Mouse (Mus musculus): ENCODE data around the gene Slc27a5. TPM values are rescaled to one million over a fixed set of nuclear protein-coding genes. Genes with fewer than 3 reads are reported as not detected.
A peak's percentile ranks its signal among the peaks of the same experiment; 100 is the strongest.

Slc27a5 gene
- polyA plus RNA-seq, 2 experiments: 0.26 TPM; not detected in 1

GRCm38 (mm10) chr7:12977682-12978389 is 20.2 kb downstream of the Slc27a5 start, which contains the start of gene Zfp446:
Gene Zfp446 (plus strand): TSS chr7:12977848.
- WGBS: 0% methylated on average over 47 of the region's 49 CpGs
- ATAC-seq (ENCODE audit: low FRiP score, low read depth): peak; percentile 97
- H3K4me3 ChIP-seq (replicated peaks; ENCODE audit: low read length): peak within 1 kb of the TSS; percentile 60

DNA sequence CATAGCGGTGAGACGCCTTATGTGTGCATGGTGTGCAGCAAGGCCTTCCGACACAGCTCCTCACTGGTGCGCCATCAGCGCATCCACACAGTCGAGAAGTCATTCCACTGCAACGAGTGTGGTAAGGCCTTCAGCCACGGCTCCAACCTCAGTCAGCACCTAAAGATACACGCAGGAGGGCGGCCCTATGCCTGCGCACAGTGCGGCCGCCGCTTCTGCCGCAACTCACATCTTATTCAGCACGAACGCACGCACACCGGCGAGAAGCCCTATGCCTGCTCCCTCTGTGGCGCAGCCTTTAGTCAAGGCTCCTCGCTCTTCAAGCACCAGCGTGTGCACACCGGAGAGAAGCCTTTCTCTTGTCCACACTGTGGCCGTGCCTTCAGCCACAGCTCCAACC is 27.1 kb downstream of the Slc27a5 start:
- Histone ChIP-seq H3K4me1 (ENCODE audit: control insufficient read depth, insufficient read depth, low read length) (peaks cover 6% of the 10 kb centered on the region), H3K9me3 (ENCODE audit: control insufficient read depth, low read length) (no peaks in the 10 kb centered on the region), H3K36me3 (ENCODE audit: control insufficient read depth, insufficient read depth, low read length) (peaks cover 46% of the 10 kb centered on the region), H3K4me3 (replicated peaks; ENCODE audit: low read length) (no peak overlapping the region), H3K27me3 (ENCODE audit: control insufficient read depth, insufficient read depth, low read length) (no peaks in the 10 kb centered on the region), H3K4me2 (replicated peaks; ENCODE audit: low read depth, low read length, severe bottlenecking) (no peak overlapping the region), H3K9ac (ENCODE audit: low read depth, low read length, severe bottlenecking) (no peak overlapping the region), H3K27ac (replicated peaks; ENCODE audit: low read depth, low read length) (no peak overlapping the region)
- DNase-seq (ENCODE audit: low spot score): no peak
- ATAC-seq (ENCODE audit: low FRiP score, low read depth): no peak
- TF ChIP-seq POLR2A (IDR thresholded peaks at IDR 0.05; ENCODE audit: borderline replicate concordance, extremely low read depth, insufficient read depth, insufficient read length): no peak
- WGBS: 96% methylated on average over 25 of the region's 25 CpGs

More at GRCm38 (mm10) chr7:12977682-12978389, 20.2 kb downstream of the Slc27a5 start, which contains the start of gene Zfp446:
- TF ChIP-seq POLR2A (IDR thresholded peaks at IDR 0.05; ENCODE audit: borderline replicate concordance, extremely low read depth, insufficient read depth, insufficient read length): peak; percentile 57; the same call in 1 of the 2 replicates
- Histone ChIP-seq H3K27me3 (ENCODE audit: control insufficient read depth, insufficient read depth, low read length) (no peaks in the 10 kb centered on the region), H3K4me2 (replicated peaks; ENCODE audit: low read depth, low read length, severe bottlenecking) (peak within 1 kb of the TSS; percentile 64), H3K36me3 (ENCODE audit: control insufficient read depth, insufficient read depth, low read length) (peaks cover 9% of the 10 kb centered on the region; the same call in 1 of the 2 replicates), H3K9ac (ENCODE audit: low read depth, low read length, severe bottlenecking) (peak within 1 kb of the TSS; percentile 59), H3K27ac (replicated peaks; ENCODE audit: low read depth, low read length) (peak within 1 kb of the TSS; percentile 95), H3K4me1 (ENCODE audit: control insufficient read depth, insufficient read depth, low read length) (peaks cover 7% of the 10 kb centered on the region), H3K9me3 (ENCODE audit: control insufficient read depth, low read length) (no peaks in the 10 kb centered on the region)
- DNase-seq (ENCODE audit: low spot score): peak; percentile 99

- H3K27ac ChIP-seq (replicated peaks; ENCODE audit: low read depth, low read length): peak overlapping the region; percentile 91
- H3K9ac ChIP-seq (ENCODE audit: low read depth, low read length, severe bottlenecking): peak overlapping the region; percentile 88
- H3K9me3 ChIP-seq (ENCODE audit: control insufficient read depth, low read length): no peaks in the 10 kb centered on the region
- no peak for TF ChIP-seq POLR2A (IDR thresholded peaks at IDR 0.05; ENCODE audit: borderline replicate concordance, extremely low read depth, insufficient read depth, insufficient read length)
- H3K36me3 ChIP-seq (ENCODE audit: control insufficient read depth, insufficient read depth, low read length): peaks cover 28% of the 10 kb centered on the region
- under 1% methylated on average over 29 of the region's 29 CpGs for WGBS
- peak; percentile 18 for DNase-seq (ENCODE audit: low spot score)
- H3K27me3 ChIP-seq (ENCODE audit: control insufficient read depth, insufficient read depth, low read length): no peaks in the 10 kb centered on the region
- peaks cover 10% of the 10 kb centered on the region for H3K4me1 ChIP-seq (ENCODE audit: control insufficient read depth, insufficient read depth, low read length)
- peak overlapping the region; percentile 87 for H3K4me3 ChIP-seq (replicated peaks; ENCODE audit: low read length)
- peak; percentile 28 for ATAC-seq (ENCODE audit: low FRiP score, low read depth)
- H3K4me2 ChIP-seq (replicated peaks; ENCODE audit: low read depth, low read length, severe bottlenecking): peak overlapping the region; percentile 82
Observed at GRCm38 (mm10) chr7:12966104-12966845, 31.7 kb downstream of the Slc27a5 start.

- H3K27ac ChIP-seq (replicated peaks; ENCODE audit: low read depth, low read length): peak within 1 kb of the TSS; percentile 91
- H3K9me3 ChIP-seq (ENCODE audit: control insufficient read depth, low read length): no peaks in the 10 kb centered on the region
- peaks cover 22% of the 10 kb centered on the region for H3K36me3 ChIP-seq (ENCODE audit: control insufficient read depth, insufficient read depth, low read length)
- DNase-seq (ENCODE audit: low spot score) (peak; percentile 93), ATAC-seq (ENCODE audit: low FRiP score, low read depth) (peak; percentile 86)
- WGBS: under 1% methylated on average over 23 of the region's 23 CpGs
- H3K27me3 ChIP-seq (ENCODE audit: control insufficient read depth, insufficient read depth, low read length): no peaks in the 10 kb centered on the region
- H3K4me2 ChIP-seq (replicated peaks; ENCODE audit: low read depth, low read length, severe bottlenecking): peak within 1 kb of the TSS; percentile 82
- TF ChIP-seq POLR2A (IDR thresholded peaks at IDR 0.05; ENCODE audit: borderline replicate concordance, extremely low read depth, insufficient read depth, insufficient read length): 0 out of 2 replicates have a peak, but pooled peaks have one; percentile 27
- H3K4me1 ChIP-seq (ENCODE audit: control insufficient read depth, insufficient read depth, low read length): peaks cover 10% of the 10 kb centered on the region
- peak within 1 kb of the TSS; percentile 88 for H3K9ac ChIP-seq (ENCODE audit: low read depth, low read length, severe bottlenecking)
- peak within 1 kb of the TSS; percentile 87 for H3K4me3 ChIP-seq (replicated peaks; ENCODE audit: low read length)
Observed at GRCm38 (mm10) chr7:12965678-12966091, 32.3 kb downstream of the Slc27a5 start, which contains the start of gene Zfp324. Gene Zfp324 (plus strand): TSS chr7:12965838.

- ATAC-seq (ENCODE audit: low FRiP score, low read depth) (peak; percentile 87), DNase-seq (ENCODE audit: low spot score) (peak; percentile 83)
- Histone ChIP-seq H3K27ac (replicated peaks; ENCODE audit: low read depth, low read length) (peak overlapping the region; percentile 75), H3K9me3 (ENCODE audit: control insufficient read depth, low read length) (no peaks in the 10 kb centered on the region), H3K4me2 (replicated peaks; ENCODE audit: low read depth, low read length, severe bottlenecking) (peak overlapping the region; percentile 45), H3K27me3 (ENCODE audit: control insufficient read depth, insufficient read depth, low read length) (no peaks in the 10 kb centered on the region), H3K4me1 (ENCODE audit: control insufficient read depth, insufficient read depth, low read length) (peaks cover 5% of the 10 kb centered on the region), H3K4me3 (replicated peaks; ENCODE audit: low read length) (peak overlapping the region; percentile 43), H3K9ac (ENCODE audit: low read depth, low read length, severe bottlenecking) (peak overlapping the region; percentile 49), H3K36me3 (ENCODE audit: control insufficient read depth, insufficient read depth, low read length) (no peaks in the 10 kb centered on the region)
- TF ChIP-seq POLR2A (IDR thresholded peaks at IDR 0.05; ENCODE audit: borderline replicate concordance, extremely low read depth, insufficient read depth, insufficient read length): peak; percentile 68; the same call in 1 of the 2 replicates
- 3% methylated on average over 29 of the region's 29 CpGs for WGBS
Observed at GRCm38 (mm10) chr7:12961511-12962141, 36.4 kb downstream of the Slc27a5 start.
